In the genomic region with DNA sequence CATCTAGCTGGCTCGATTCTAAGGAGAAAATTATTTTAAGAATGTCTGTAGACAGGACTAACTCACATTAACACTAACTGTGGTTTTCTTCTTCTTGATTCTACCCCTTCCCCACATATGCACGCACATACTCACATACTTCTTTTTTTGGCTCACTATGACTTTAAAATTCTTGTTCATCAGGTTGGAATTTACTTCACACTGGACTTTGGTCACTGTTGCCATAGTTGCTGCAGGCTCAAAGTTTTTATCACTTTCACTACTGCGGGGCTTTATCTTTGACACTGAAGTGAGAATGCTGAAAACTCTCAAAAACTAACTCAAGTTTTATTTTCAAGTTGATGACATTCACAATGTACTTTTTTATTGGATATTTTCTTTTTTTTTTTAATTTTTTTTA, we compare ENCODE assay signal across 16 mouse cellular contexts.
"Had no signal": no experiment of that assay in that cellular context is flagged by ENCODE, and none has a peak within 500 bp of the region (broad histone marks: within the 10 kb centered on the region; RNA-seq: fewer than 3 reads in every experiment).

No protein-coding gene starts in this region.

- H3K9ac ChIP-seq: hindbrain, embryonic 13.5 days; limb, embryonic 13.5 days; liver, embryonic 14.5 days; lung, embryonic 14.5 days; neural tube, embryonic 13.5 days had no signal

- H3K36me3 ChIP-seq: hindbrain, embryonic 13.5 days; limb, embryonic 13.5 days; midbrain, embryonic 10.5 days; neural tube, embryonic 13.5 days had no signal

- H3K27ac ChIP-seq: hindbrain, embryonic 13.5 days; hindbrain, postnatal 0 days; layer of hippocampus, adult 2 months; limb, embryonic 13.5 days; liver, embryonic 14.5 days; midbrain, embryonic 10.5 days; neural tube, embryonic 13.5 days had no signal

- H3K27me3 ChIP-seq: hindbrain, embryonic 13.5 days; limb, embryonic 13.5 days; neural tube, embryonic 13.5 days had no signal

- H3K4me2 ChIP-seq: hindbrain, embryonic 13.5 days; limb, embryonic 13.5 days; lung, embryonic 14.5 days; neural tube, embryonic 13.5 days had no signal

- H3K4me3 ChIP-seq: hindbrain, embryonic 13.5 days; layer of hippocampus, adult 2 months; limb, embryonic 13.5 days; midbrain, embryonic 10.5 days; neural tube, embryonic 13.5 days had no signal

- ATAC-seq: hindbrain, postnatal 0 days; midbrain, embryonic 16.5 days had no signal

- DNase-seq: kidney, adult 11 months; kidney, postnatal 10 days; left cerebral cortex, postnatal 4 days; lung, embryonic 14.5 days; lung, postnatal 10 days; lung, postnatal 4 days; thymus, adult 2 months; thymus, postnatal 25 days had no signal

- H3K9me3 ChIP-seq: hindbrain, embryonic 13.5 days; limb, embryonic 13.5 days; midbrain, embryonic 10.5 days; neural tube, embryonic 13.5 days had no signal

- H3K4me1 ChIP-seq: hindbrain, embryonic 13.5 days; limb, embryonic 13.5 days; neural tube, embryonic 13.5 days had no signal
